Mouse (Mus musculus) CH12.LX (cell line): ENCODE measurements around the gene Adipor2. TPM values are rescaled to one million over a fixed set of nuclear protein-coding genes. Genes with fewer than 3 reads are reported as not detected.

Source experiments
- DNase-seq: peaks from one replicate; pipeline ENCODE4 v3.0.0-alpha.2; 2013; ENCODE audit errors: extremely low read depth
- H3K27ac ChIP-seq: 2 replicates; pipeline ENCODE4 v1.5.1; 2012; ENCODE audit warnings: low read depth, mild to moderate bottlenecking, control low read depth, moderate library complexity; ENCODE audit not compliant: insufficient read depth
- H3K27me3 ChIP-seq: replicated peaks from 2 replicates; pipeline ENCODE3; 2012; ENCODE audit warnings: inconsistent platforms
- H3K36me3 ChIP-seq, 2 experiments: replicated peaks in 1 of 2; 2 replicates each; pipeline versions ENCODE3 to v1.6.1; 2012; ENCODE audit warnings: inconsistent platforms in 1 of 2, low read length in 1 of 2, mild to moderate bottlenecking in 1 of 2, mixed read lengths in 1 of 2, moderate library complexity in 1 of 2; ENCODE audit not compliant: control insufficient read depth in 1 of 2, insufficient read depth in 1 of 2
- H3K4me1 ChIP-seq, 2 experiments: 2 replicates each; pipeline ENCODE4 v1.6.1; 2012; ENCODE audit warnings: inconsistent platforms in 1 of 2, moderate library complexity in 1 of 2; ENCODE audit not compliant: insufficient read depth in 2 of 2, control insufficient read depth in 1 of 2
- H3K4me2 ChIP-seq: 2 replicates; pipeline ENCODE4 v1.6.1; 2012; ENCODE audit warnings: low read depth, mild to moderate bottlenecking, control low read depth; ENCODE audit not compliant: poor library complexity, insufficient read depth, severe bottlenecking
- H3K4me3 ChIP-seq, 3 experiments: fragments of 150-350 bp in 1 of 3; sonication (generic) in 1 of 3; replicated peaks in 1 of 3; 2 replicates each; pipeline versions ENCODE3 to v1.5.1; 2011 to 2012; ENCODE audit warnings: low read depth in 2 of 3, low read length in 2 of 3, mild to moderate bottlenecking in 2 of 3, moderate library complexity in 2 of 3, control low read depth in 1 of 3, improper control_type of control experiment in 1 of 3, inconsistent platforms in 1 of 3, mixed read lengths in 1 of 3; ENCODE audit not compliant: poor library complexity in 1 of 3
- H3K79me2 ChIP-seq: replicated peaks from 2 replicates; pipeline ENCODE4 v1.6.1; 2012; ENCODE audit warnings: mild to moderate bottlenecking, moderate library complexity; ENCODE audit not compliant: control insufficient read depth, poor library complexity, insufficient read depth, severe bottlenecking; ENCODE audit errors: extremely low read depth
- H3K9ac ChIP-seq: 2 replicates; pipeline ENCODE4 v1.6.1; 2012; ENCODE audit warnings: low read depth, mild to moderate bottlenecking, control low read depth, moderate library complexity; ENCODE audit not compliant: insufficient read depth
- H3K9me3 ChIP-seq: replicated peaks from 2 replicates; pipeline ENCODE3; 2012; ENCODE audit warnings: low read length, inconsistent platforms, mixed read lengths
- BHLHE40 ChIP-seq: IDR thresholded peaks from 2 replicates; pipeline ENCODE4 v1.6.1; 2011; ENCODE audit warnings: mild to moderate bottlenecking, low read depth, low read length, improper control_type of control experiment
- CHD1 ChIP-seq: IDR thresholded peaks from 2 replicates; pipeline ENCODE4 v1.6.1; 2012; ENCODE audit warnings: low read depth, low read length, improper control_type of control experiment, inconsistent platforms
- CHD2 ChIP-seq: IDR thresholded peaks from 2 replicates; pipeline ENCODE4 v1.6.1; 2011; ENCODE audit warnings: low read length, improper control_type of control experiment
- E2F4 ChIP-seq: IDR thresholded peaks from 2 replicates; pipeline ENCODE4 v1.6.1; 2011; ENCODE audit warnings: low read depth, low read length, improper control_type of control experiment; ENCODE audit not compliant: insufficient replicate concordance
- ELF1 ChIP-seq: IDR thresholded peaks from 2 replicates; pipeline ENCODE4 v1.6.1; 2014; ENCODE audit warnings: low read depth, mild to moderate bottlenecking, inconsistent platforms, low read length, improper control_type of control experiment
- EP300 ChIP-seq: IDR thresholded peaks from 2 replicates; pipeline ENCODE4 v1.6.1; 2011; ENCODE audit warnings: low read length, improper control_type of control experiment
- JUND ChIP-seq: conservative IDR thresholded peaks from 2 replicates; pipeline ENCODE4 v1.6.1; 2011; ENCODE audit warnings: low read depth, low read length, improper control_type of control experiment
- MAFK ChIP-seq: IDR thresholded peaks from 2 replicates; pipeline ENCODE4 v1.6.1; 2011; ENCODE audit warnings: low read length, improper control_type of control experiment; ENCODE audit not compliant: insufficient replicate concordance
- MAX ChIP-seq: IDR thresholded peaks from 2 replicates; pipeline ENCODE4 v1.6.1; 2011; ENCODE audit warnings: low read length, improper control_type of control experiment
- RAD21 ChIP-seq: IDR thresholded peaks from 2 replicates; pipeline ENCODE4 v1.6.1; 2011; ENCODE audit warnings: low read depth, mild to moderate bottlenecking, low read length, improper control_type of control experiment, moderate library complexity
- RCOR1 ChIP-seq: conservative IDR thresholded peaks from 2 replicates; pipeline ENCODE4 v1.6.1; 2012; ENCODE audit warnings: low read depth, mild to moderate bottlenecking, inconsistent platforms, low read length, improper control_type of control experiment
- SIN3A ChIP-seq: IDR thresholded peaks from 2 replicates; pipeline ENCODE4 v1.6.1; 2012; ENCODE audit warnings: low read length, improper control_type of control experiment, inconsistent platforms
- SMC3 ChIP-seq: IDR thresholded peaks from 2 replicates; pipeline ENCODE4 v1.6.1; 2011; ENCODE audit warnings: low read depth, low read length, improper control_type of control experiment
- TCF12 ChIP-seq: IDR thresholded peaks from 2 replicates; pipeline ENCODE4 v1.6.1; 2014; ENCODE audit warnings: low read depth, mild to moderate bottlenecking, inconsistent platforms, low read length, improper control_type of control experiment
- ZC3H11A ChIP-seq: IDR thresholded peaks from 2 replicates; pipeline ENCODE4 v1.6.1; 2012; ENCODE audit warnings: low read depth, mild to moderate bottlenecking, inconsistent platforms, low read length, improper control_type of control experiment
- ZMIZ1 ChIP-seq: IDR thresholded peaks from 2 replicates; pipeline ENCODE4 v1.6.1; 2012; ENCODE audit warnings: low read depth, mild to moderate bottlenecking, inconsistent platforms, low read length, improper control_type of control experiment
- ZNF384 ChIP-seq: IDR thresholded peaks from 2 replicates; pipeline ENCODE4 v1.6.1; 2012; ENCODE audit warnings: low read depth, low read length, improper control_type of control experiment, inconsistent platforms
- dilution Hi-C: fragments of 300-500 bp; cut with MboI; formaldehyde crosslinking; loops from 2 replicates; pipeline ENCODE4 v1.14.3; 2020; ENCODE audit warnings: low sequenced_read_pairs; ENCODE audit not compliant: extremely low pct_unique_long_range_greater_than_20kb, extremely low pct_ligation_motif_present
- in situ Hi-C: fragments of 300-500 bp; cut with MboI; formaldehyde crosslinking; loops from 3 replicates; pipeline ENCODE4 v1.14.3; 2019; ENCODE audit warnings: low sequenced_read_pairs, low pct_ligation_motif_present, low pct_unique_long_range_greater_than_20kb, mixed read lengths
- polyA plus RNA-seq: library from polyadenylated mRNA; unstranded; fragments of >175 nt; gene quantifications from 2 replicates; pipeline ENCODE4 v1.2.1, GENCODE M21; 2012; ENCODE audit warnings: low read depth; ENCODE audit not compliant: insufficient read length
- total RNA-seq, 2 experiments: library from RNA; depleted of rRNA; stranded (reverse); fragments of 300-350 nt in 1 of 2; fragments of >200 nt in 1 of 2; gene quantifications; 2 replicates each; pipeline ENCODE4 v1.2.3; 2012 to 2014

Adipor2 gene
- total and polyA plus RNA-seq, 3 experiments, result 29.8 to 43.5 (median 40.3) TPM

DNA sequence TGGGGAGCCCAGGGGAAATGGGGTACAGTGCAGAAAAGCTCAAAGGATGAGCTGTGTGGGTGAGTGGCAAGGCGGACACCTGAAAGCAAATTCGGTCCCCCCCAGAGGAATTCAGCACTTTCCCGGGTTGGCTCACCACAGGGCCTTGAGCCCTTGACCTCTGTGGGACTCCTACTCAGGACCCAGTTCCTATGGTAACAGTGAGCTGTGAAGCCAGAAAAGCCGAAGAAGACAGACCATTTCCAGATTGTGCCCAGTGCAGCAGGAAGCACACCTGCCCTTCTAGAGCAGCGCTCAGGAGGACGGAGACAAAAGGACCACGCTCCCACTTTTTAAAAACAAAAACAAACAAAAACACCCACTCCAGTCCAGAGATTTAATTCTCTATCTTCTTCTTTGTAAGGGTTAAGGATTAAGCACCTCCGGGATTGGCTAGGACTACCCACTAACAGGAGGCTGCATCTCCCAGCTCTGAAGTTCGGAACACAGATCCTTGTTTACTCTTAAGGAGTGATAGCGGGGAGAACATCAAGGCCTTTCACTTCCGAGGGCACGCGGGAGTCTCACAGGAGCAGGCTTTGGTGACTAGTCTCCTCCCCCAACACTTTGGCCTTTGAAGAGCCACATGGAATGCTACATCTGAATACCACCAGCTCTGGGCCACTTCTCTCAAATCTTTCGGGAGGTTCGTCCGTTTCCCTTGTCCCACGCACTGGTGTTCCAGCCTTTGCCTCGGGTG lies 31.0 kb upstream of the Adipor2 start:
- in situ Hi-C loops (loop anchor here (10.0 kb wide), 1 partner anchor 54 kb away; no protein-coding TSS in a partner anchor), dilution Hi-C loops (no loop called here)
- Histone ChIP-seq H3K79me2 (no peaks in the 10 kb centered on the region), H3K9ac (no peak overlapping the region), H3K27me3 (no peaks in the 10 kb centered on the region), H3K4me1 (peaks cover 8 to 28% of the 10 kb centered on the region in 2 experiments), H3K27ac (no peak overlapping the region), H3K4me2 (peak overlapping the region; percentile 7; the same call in 1 of the 2 replicates), H3K9me3 (no peaks in the 10 kb centered on the region), H3K36me3 (no peaks in the 10 kb centered on the region), H3K4me3 (no peak overlapping the region)
- no peak for TF ChIP-seq ZNF384
- no peak for TF ChIP-seq ELF1
- no peak for TF ChIP-seq TCF12
- TF ChIP-seq ZMIZ1, result no peak
- TF ChIP-seq CHD2, result no peak
- no peak for TF ChIP-seq MAFK
- no peak for TF ChIP-seq SMC3
- TF ChIP-seq MAX, result no peak
- TF ChIP-seq E2F4, result no peak
- no peak for TF ChIP-seq EP300
- TF ChIP-seq BHLHE40, result no peak
- TF ChIP-seq RCOR1, result no peak
- TF ChIP-seq ZC3H11A, result no peak
- DNase-seq, result no peak

DNA sequence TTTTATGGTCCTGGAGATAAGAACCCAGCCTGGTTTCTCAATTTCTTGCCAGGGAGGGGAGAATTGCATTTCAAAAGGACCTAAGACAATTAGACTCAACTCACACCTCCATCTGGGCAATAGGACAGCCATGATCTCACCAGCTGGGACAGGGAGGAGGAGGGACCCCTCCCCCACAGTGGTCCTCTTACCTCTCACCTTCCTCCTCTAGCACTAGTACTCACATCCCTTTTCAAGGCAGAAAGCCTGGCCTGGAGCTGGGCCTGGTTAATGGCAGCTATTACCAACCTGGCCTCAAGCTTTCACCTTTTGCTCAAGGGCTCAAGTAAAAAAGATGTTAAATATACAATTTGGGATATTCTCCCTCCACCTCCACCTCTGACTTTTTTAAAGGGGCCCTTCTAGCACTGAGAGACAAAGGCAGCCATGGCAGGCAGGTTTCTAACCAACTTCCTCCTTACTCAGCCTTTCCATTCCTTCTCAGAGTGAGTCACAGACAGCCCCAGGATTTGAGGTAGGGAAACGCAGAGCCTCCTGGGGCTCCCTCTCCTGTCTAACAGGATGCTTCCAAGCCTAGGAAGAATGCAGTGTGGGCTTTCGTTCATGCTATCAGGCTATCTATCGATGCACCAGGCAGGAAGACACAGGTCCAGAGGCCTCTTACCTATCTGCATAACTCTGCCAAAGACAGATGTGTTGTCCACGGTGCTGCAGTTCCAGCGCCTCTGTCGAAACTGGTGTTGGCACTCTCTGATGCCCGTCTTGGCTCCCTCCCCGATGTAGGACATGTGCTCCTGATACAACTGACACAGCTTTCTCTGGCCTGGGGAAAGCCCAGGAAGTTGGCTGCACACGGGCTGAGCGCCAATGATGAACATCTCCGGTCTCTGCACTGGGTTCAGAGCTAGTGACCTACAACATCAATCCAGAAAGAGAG lies 28.4 kb upstream of the Adipor2 start:
- Histone ChIP-seq H3K79me2 (no peaks in the 10 kb centered on the region), H3K4me3 (peak overlapping the region in 1 of 3 experiments; percentile 38), H3K4me1 (peaks cover 8 to 30% of the 10 kb centered on the region in 2 experiments), H3K9ac (no peak overlapping the region), H3K36me3 (no peaks in the 10 kb centered on the region), H3K4me2 (no peak overlapping the region; the same call in 1 of the 2 replicates), H3K27ac (no peak overlapping the region), H3K9me3 (no peaks in the 10 kb centered on the region), H3K27me3 (no peaks in the 10 kb centered on the region)
- TF ChIP-seq SIN3A, result 0 out of 2 replicates have a peak, but pooled peaks have one; percentile 35
- TF ChIP-seq RAD21, result no peak
- peak; percentile 30; the same call in 1 of the 2 replicates for TF ChIP-seq JUND
- peak; percentile 13; the same call in 1 of the 2 replicates for TF ChIP-seq ELF1
- TF ChIP-seq MAFK, result 0 out of 2 replicates have a peak, but pooled peaks have one; percentile 8
- TF ChIP-seq CHD1, result no peak
- TF ChIP-seq EP300, result peak; percentile 67
- in situ Hi-C loops (loop anchor here (10.0 kb wide), 1 partner anchor 51 kb away; no protein-coding TSS in a partner anchor), dilution Hi-C loops (no loop called here)
- peak; percentile 54 for DNase-seq
